Mouse (Mus musculus) thymus, postnatal 10 days (tissue): ENCODE results near the gene Rab26.

Experiments used
- DNase-seq, 2 experiments: peaks; one replicate each; pipeline ENCODE4 v3.0.0; 2021; ENCODE audit warnings: low spot score in 2 of 2

The Rab26 gene

DNA sequence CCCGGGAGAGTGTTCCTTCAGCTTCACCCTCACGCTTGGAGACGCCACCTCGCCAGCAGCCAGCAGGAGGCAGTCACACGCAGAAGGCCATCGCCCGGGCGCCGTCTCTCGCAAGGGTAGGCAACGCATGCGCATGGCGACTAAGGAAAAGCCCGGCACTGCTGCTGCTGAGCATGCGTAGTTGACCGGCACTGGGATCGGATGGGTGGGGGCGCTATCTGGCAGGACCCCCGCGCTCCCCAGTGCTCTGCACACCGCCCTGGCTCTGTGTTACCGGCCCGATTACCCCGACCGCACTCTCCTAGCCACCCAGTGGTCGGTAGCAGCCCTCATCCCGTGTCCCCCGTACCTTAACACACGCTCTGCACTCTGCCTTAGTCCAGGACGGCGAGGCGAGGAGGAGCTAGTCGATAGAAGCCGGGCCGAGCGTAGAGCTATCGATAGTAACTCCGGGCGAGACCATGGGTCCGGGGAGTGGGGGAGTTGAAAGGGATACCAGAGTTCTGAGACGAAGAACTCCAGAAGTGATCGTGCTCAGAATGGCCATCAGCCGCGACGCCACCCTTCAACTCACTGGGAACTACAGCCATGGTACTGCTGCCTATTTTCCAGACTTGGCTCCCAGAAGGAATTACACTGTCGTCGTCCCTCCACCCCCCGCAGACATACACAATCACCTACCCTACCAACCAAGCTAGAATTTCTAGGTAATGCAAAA lies 55.2 kb downstream of the Rab26 start, which contains the start of gene Mlst8:
TSS of gene Mlst8 (minus strand) at position 416 of the 718 bp plus-strand sequence.
- peak; percentile 92 to 98 for DNase-seq

DNA sequence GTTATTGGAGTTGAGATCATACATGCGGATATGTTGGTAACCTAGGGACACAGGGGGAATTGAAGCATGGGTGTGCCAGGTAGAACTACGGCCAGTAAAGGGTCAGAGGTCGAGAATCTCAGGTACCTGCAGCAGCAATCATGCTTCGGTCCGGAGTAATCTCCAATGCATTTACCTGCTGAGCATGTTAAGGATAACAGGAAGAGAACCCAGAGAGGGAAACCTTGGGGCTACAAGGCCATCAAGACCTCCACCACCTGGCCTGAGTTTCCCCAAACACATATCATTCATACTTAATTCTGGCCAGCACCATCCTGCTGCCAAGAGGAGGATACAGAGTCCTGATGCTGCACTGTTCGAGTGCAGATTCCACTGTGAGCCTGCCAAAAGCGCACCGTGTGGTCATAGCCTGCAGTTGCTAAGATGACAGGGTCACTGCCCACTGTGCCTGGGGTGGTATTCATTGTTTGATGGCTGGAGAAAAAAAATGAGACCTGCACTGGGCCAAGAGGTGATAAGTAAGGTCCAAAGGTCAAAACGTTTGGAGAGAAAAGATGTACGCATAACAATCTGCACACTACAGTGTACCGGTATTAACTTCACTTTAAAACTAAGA lies 55.9 kb downstream of the Rab26 start:
- no peak for DNase-seq
